Mouse (Mus musculus): ENCODE results near the gene Tefm.

- TF ChIP-seq FLI1 (IDR thresholded peaks at IDR 0.05; ENCODE audit: low read length) (no peak), GATA1 (IDR thresholded peaks at IDR 0.05; ENCODE audit: borderline replicate concordance, low read length) (no peak)
Measured at GRCm38 (mm10) chr11:80147748-80148147, 5.8 kb upstream of the Tefm start.
